Mouse (Mus musculus) frontal cortex, adult 2 months (tissue): ENCODE data around the gene Tmem8b. TPM values are rescaled to one million over a fixed set of nuclear protein-coding genes. Genes with fewer than 3 reads are reported as not detected.

Experiments used
- polyA plus RNA-seq: library from polyadenylated mRNA; depleted of rRNA; stranded (reverse); fragments of >200 nt; gene quantifications from 2 replicates; pipeline ENCODE4 v1.2.3, GENCODE M21; 2012; rRNA removed

Tmem8b gene
- polyA plus RNA-seq, 1 experiment, result 38.0 TPM

Other genes with a start within 250 kb of the Tmem8b start
- gene Fam166b, start 239.8 kb upstream of the Tmem8b start, polyA plus RNA-seq, result 1.1 and 1.2 TPM in 2 replicates
- 70.5 and 78.2 TPM in 2 replicates for gene Tesk1, start 227.0 kb upstream of the Tmem8b start, polyA plus RNA-seq
- gene Cd72, start 214.3 kb upstream of the Tmem8b start, polyA plus RNA-seq, result 0.64 and 1.6 TPM in 2 replicates
- 0.16 TPM in 1 of 2 replicates, not detected in the other for gene Sit1, start 185.2 kb upstream of the Tmem8b start, polyA plus RNA-seq
- 88.4 and 126 TPM in 2 replicates for gene Ccdc107, start 176.1 kb upstream of the Tmem8b start, polyA plus RNA-seq
- gene Arhgef39, start 169.3 kb upstream of the Tmem8b start, polyA plus RNA-seq, result 1.3 and 1.6 TPM in 2 replicates
- gene Car9, start 162.0 kb upstream of the Tmem8b start, polyA plus RNA-seq, result 0.11 and 0.14 TPM in 2 replicates
- gene Tpm2, start 145.2 kb upstream of the Tmem8b start, polyA plus RNA-seq, result 11.8 and 15.7 TPM in 2 replicates
- 59.9 and 78.4 TPM in 2 replicates for gene Creb3, start 106.6 kb upstream of the Tmem8b start, polyA plus RNA-seq
- gene Tln1, start 106.3 kb upstream of the Tmem8b start, polyA plus RNA-seq, result 42.4 and 43.2 TPM in 2 replicates
- gene Rgp1, start 90.3 kb upstream of the Tmem8b start, polyA plus RNA-seq, result 35.5 and 39.6 TPM in 2 replicates
- gene Gba2, start 90.1 kb upstream of the Tmem8b start, polyA plus RNA-seq, result 85.8 and 91.4 TPM in 2 replicates
- gene Msmp, start 84.5 kb upstream of the Tmem8b start, polyA plus RNA-seq, result not detected in 2 replicates
- gene Npr2, start 37.0 kb upstream of the Tmem8b start, polyA plus RNA-seq, result 119 and 122 TPM in 2 replicates
- gene Spag8, start 15.4 kb upstream of the Tmem8b start, polyA plus RNA-seq, result 2.1 and 2.6 TPM in 2 replicates
- gene Hint2, start 12.5 kb upstream of the Tmem8b start, polyA plus RNA-seq, result 75.8 and 81.1 TPM in 2 replicates
- gene Fam221b, start 174 bp downstream of the Tmem8b start, polyA plus RNA-seq, result 0.88 and 0.94 TPM in 2 replicates
- gene Olfr70, start 31.8 kb downstream of the Tmem8b start, polyA plus RNA-seq, result not detected in 2 replicates
- gene Olfr71, start 41.3 kb downstream of the Tmem8b start, polyA plus RNA-seq, result not detected in 2 replicates
- gene Hrct1, start 58.2 kb downstream of the Tmem8b start, polyA plus RNA-seq, result 1.9 and 2.8 TPM in 2 replicates
- 0.97 and 1.2 TPM in 2 replicates for gene Spaar, start 61.1 kb downstream of the Tmem8b start, polyA plus RNA-seq
- gene Olfr159, start 102.0 kb downstream of the Tmem8b start, polyA plus RNA-seq, result not detected in 2 replicates
- gene Olfr156, start 154.9 kb downstream of the Tmem8b start, polyA plus RNA-seq, result not detected in 2 replicates
- gene Olfr157, start 171.2 kb downstream of the Tmem8b start, polyA plus RNA-seq, result not detected in 2 replicates
- gene Olfr155, start 182.6 kb downstream of the Tmem8b start, polyA plus RNA-seq, result 0.08 TPM in 1 of 2 replicates, not detected in the other
- 12.5 and 13.4 TPM in 2 replicates for gene Reck, start 206.6 kb downstream of the Tmem8b start, polyA plus RNA-seq